Mouse (Mus musculus): ENCODE data around the gene Gm13277. TPM values are rescaled to one million over a fixed set of nuclear protein-coding genes. Genes with fewer than 3 reads are reported as not detected.
"Not testable (repeated sequence)": the region's sequence is repeated elsewhere in the genome, so short reads cannot be mapped to it uniquely, and the experiment has no call there.

Gm13277 gene
- polyA plus RNA-seq, 1 experiment: not detected

DNA sequence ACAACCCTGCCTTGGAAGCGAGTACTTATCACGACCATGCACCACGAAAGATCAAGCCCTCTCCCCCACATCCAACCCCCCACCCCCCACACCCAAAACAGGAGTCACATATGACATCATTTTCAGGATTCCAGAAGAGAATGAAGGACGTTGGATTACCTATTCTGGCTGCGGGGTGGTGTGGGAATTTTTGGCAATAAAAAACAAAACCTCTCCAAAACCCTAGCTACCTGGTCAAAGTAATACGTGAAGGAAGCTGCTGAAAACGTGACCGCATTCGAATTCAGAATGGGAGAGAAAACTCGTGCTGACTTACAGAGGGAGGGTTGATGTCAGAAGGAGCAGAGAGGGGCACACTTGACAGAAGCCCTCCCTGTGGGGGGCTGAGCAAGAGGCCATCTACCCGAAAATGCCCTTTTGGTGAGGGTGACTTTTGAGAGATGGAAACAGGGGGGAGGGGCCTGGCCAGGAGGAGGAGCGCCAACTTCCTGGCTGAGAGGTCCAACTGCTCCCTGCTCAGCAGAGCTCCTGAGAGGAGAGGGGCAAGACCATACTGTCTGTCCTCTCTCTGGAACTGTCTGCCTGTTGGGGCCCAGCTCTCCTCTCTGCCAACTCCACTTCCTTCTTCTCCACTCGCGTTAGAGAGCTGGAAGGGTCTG, 28.7 kb upstream of the Gm13277 start, which contains the start of gene Gm13283:
TSS of gene Gm13283 (plus strand) at position 510 of the 659 bp plus-strand sequence.
- peak within 1 kb of the TSS; percentile 27; the same call in 1 of the 2 replicates for H3K4me3 ChIP-seq (ENCODE audit: insufficient read depth, low read length)
- H3K4me1 ChIP-seq (ENCODE audit: control insufficient read depth, insufficient read depth, low read length): not testable (repeated sequence)
- 0 out of 2 replicates have a peak, but pooled peaks have one; percentile 17 for TF ChIP-seq POLR2A (IDR thresholded peaks at IDR 0.05; ENCODE audit: low read depth, low read length)
- peak within 1 kb of the TSS; percentile 73; the same call in 1 of the 2 replicates for H3K27ac ChIP-seq (ENCODE audit: insufficient read depth, low read length)

GRCm38 (mm10) chr4:88760431-88760830, 28.0 kb upstream of the Gm13277 start:
- TF ChIP-seq POLR2A (IDR thresholded peaks at IDR 0.05; ENCODE audit: low read depth, low read length): peak; percentile 77
- TF ChIP-seq CTCF (IDR thresholded peaks at IDR 0.05; ENCODE audit: borderline replicate concordance, insufficient read depth, low read length): 0 out of 2 replicates have a peak, but pooled peaks have one; percentile 46
- Histone ChIP-seq H3K4me3 (ENCODE audit: insufficient read depth, low read length) (peak overlapping the region; percentile 27; the same call in 1 of the 2 replicates), H3K27ac (ENCODE audit: insufficient read depth, low read length) (peak overlapping the region; percentile 73; the same call in 1 of the 2 replicates)
- not testable (repeated sequence) for H3K4me1 ChIP-seq (ENCODE audit: control insufficient read depth, insufficient read depth, low read length)

- H3K4me3 ChIP-seq (ENCODE audit: insufficient read depth, low read length); H3K4me1 ChIP-seq (ENCODE audit: control insufficient read depth, insufficient read depth, low read length); H3K27ac ChIP-seq (ENCODE audit: insufficient read depth, low read length): not testable (repeated sequence)
Observed at GRCm38 (mm10) chr4:88761776-88762175, 26.7 kb upstream of the Gm13277 start.

- H3K4me1 ChIP-seq (ENCODE audit: control insufficient read depth, insufficient read depth, low read length); H3K27ac ChIP-seq (ENCODE audit: insufficient read depth, low read length); H3K4me3 ChIP-seq (ENCODE audit: insufficient read depth, low read length): not testable (repeated sequence)
Observed at GRCm38 (mm10) chr4:88762341-88762740, 26.1 kb upstream of the Gm13277 start.

- TF ChIP-seq CTCF (IDR thresholded peaks at IDR 0.05; ENCODE audit: borderline replicate concordance, insufficient read depth, low read length): 0 out of 2 replicates have a peak, but pooled peaks have one; percentile 7
- peak; percentile 65 for TF ChIP-seq POLR2A (IDR thresholded peaks at IDR 0.05; ENCODE audit: low read depth, low read length)
- H3K27ac ChIP-seq (ENCODE audit: insufficient read depth, low read length): peak overlapping the region; percentile 58; the same call in 1 of the 2 replicates
- H3K4me3 ChIP-seq (ENCODE audit: insufficient read depth, low read length): peak overlapping the region; percentile 19; the same call in 1 of the 2 replicates
- H3K4me1 ChIP-seq (ENCODE audit: control insufficient read depth, insufficient read depth, low read length): not testable (repeated sequence)
Observed at GRCm38 (mm10) chr4:88763384-88764018, 24.9 kb upstream of the Gm13277 start.

DNA sequence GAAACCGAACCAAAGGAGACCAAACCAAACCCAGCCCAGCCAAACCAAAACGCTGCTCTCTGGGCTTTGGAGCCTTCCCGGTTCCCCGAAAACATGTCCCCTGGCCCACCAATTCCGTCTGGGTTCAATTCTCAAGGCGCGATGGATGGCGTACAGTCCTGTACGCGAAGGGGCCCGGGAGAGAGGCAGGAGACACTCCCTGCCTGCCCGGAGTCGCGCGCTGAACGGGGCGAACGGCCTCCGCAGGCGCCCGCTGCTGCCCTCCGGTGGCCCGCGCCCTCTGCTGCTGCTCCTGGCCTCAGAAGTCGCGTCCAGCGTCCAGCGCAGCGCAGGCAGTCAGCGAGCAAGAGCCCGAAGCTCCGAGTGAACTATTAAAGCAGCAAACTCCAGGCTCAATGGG, 14.9 kb upstream of the Gm13277 start, which contains the start of gene Gm13290:
TSS of gene Gm13290 (plus strand) at position 301 of the 400 bp plus-strand sequence.
- not testable (repeated sequence) for H3K4me1 ChIP-seq (ENCODE audit: control insufficient read depth, insufficient read depth, low read length); H3K4me3 ChIP-seq (ENCODE audit: insufficient read depth, low read length); H3K27ac ChIP-seq (ENCODE audit: insufficient read depth, low read length)

DNA sequence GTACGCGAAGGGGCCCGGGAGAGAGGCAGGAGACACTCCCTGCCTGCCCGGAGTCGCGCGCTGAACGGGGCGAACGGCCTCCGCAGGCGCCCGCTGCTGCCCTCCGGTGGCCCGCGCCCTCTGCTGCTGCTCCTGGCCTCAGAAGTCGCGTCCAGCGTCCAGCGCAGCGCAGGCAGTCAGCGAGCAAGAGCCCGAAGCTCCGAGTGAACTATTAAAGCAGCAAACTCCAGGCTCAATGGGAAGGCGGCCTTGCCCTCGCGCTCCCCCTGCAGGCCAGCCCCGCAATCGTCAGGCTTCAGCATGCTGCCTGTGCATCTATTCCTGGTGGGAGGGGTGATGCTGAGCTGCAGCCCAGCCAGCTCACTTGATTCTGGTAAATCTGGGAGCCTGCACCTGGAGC, 11.8 kb upstream of the Gm13277 start, which contains the start of gene Gm13289:
TSS of gene Gm13289 (plus strand) at position 301 of the 400 bp plus-strand sequence.
- H3K4me1 ChIP-seq (ENCODE audit: control insufficient read depth, insufficient read depth, low read length); H3K4me3 ChIP-seq (ENCODE audit: insufficient read depth, low read length); H3K27ac ChIP-seq (ENCODE audit: insufficient read depth, low read length): not testable (repeated sequence)

- H3K27ac ChIP-seq (ENCODE audit: insufficient read depth, low read length); H3K4me1 ChIP-seq (ENCODE audit: control insufficient read depth, insufficient read depth, low read length); H3K4me3 ChIP-seq (ENCODE audit: insufficient read depth, low read length): not testable (repeated sequence)
Observed at GRCm38 (mm10) chr4:88779550-88779949, 8.9 kb upstream of the Gm13277 start, which contains the start of gene Gm13272. Gene Gm13272, plus strand, starts transcription at chr4:88779850.

DNA sequence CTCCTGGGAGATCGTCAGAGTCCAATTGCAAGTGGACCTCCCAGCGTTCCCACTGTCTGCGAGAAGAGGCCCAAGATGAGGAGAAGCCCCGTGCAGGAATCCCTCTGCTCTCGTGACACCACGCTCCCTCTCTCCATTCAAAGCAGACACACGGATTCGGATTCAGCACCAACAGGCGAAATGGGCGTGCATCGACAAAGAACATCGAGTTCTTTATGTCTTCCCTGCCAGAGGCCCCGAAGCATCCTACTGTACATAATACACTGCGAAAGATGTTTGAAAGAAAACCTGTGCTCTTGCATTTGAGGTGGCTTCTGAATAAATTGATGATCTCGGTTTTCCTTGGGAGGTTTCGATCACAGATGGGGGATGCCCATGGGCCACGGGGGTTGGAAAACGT, 8.1 kb upstream of the Gm13277 start:
- not testable (repeated sequence) for H3K4me3 ChIP-seq (ENCODE audit: insufficient read depth, low read length); H3K27ac ChIP-seq (ENCODE audit: insufficient read depth, low read length); H3K4me1 ChIP-seq (ENCODE audit: control insufficient read depth, insufficient read depth, low read length)

- H3K4me3 ChIP-seq (ENCODE audit: insufficient read depth, low read length): peak within 1 kb of the TSS; percentile 35; the same call in 1 of the 2 replicates
- H3K4me1 ChIP-seq (ENCODE audit: control insufficient read depth, insufficient read depth, low read length): not testable (repeated sequence)
- peak within 1 kb of the TSS; percentile 92 for H3K27ac ChIP-seq (ENCODE audit: insufficient read depth, low read length)
Observed at GRCm38 (mm10) chr4:88781831-88782230, 6.6 kb upstream of the Gm13277 start, which contains the start of gene Ifnz. Gene Ifnz, plus strand, starts transcription at chr4:88782131.

DNA sequence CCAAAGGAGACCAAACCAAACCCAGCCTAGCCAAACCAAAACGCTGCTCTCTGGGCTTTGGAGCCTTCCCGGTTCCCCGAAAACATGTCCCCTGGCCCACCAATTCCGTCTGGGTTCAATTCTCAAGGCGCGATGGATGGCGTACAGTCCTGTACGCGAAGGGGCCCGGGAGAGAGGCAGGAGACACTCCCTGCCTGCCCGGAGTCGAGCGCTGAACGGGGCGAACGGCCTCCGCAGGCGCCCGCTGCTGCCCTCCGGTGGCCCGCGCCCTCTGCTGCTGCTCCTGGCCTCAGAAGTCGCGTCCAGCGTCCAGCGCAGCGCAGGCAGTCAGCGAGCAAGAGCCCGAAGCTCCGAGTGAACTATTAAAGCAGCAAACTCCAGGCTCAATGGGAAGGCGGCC, 6.1 kb upstream of the Gm13277 start:
- Histone ChIP-seq H3K4me3 (ENCODE audit: insufficient read depth, low read length) (peak overlapping the region; percentile 35; the same call in 1 of the 2 replicates), H3K27ac (ENCODE audit: insufficient read depth, low read length) (peak overlapping the region; percentile 92)
- not testable (repeated sequence) for H3K4me1 ChIP-seq (ENCODE audit: control insufficient read depth, insufficient read depth, low read length)

DNA sequence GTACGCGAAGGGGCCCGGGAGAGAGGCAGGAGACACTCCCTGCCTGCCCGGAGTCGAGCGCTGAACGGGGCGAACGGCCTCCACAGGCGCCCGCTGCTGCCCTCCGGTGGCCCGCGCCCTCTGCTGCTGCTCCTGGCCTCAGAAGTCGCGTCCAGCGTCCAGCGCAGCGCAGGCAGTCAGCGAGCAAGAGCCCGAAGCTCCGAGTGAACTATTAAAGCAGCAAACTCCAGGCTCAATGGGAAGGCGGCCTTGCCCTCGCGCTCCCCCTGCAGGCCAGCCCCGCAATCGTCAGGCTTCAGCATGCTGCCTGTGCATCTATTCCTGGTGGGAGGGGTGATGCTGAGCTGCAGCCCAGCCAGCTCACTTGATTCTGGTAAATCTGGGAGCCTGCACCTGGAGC, 3.0 kb upstream of the Gm13277 start, which contains the start of gene Gm13276:
TSS of gene Gm13276 (plus strand) at position 301 of the 400 bp plus-strand sequence.
- H3K4me3 ChIP-seq (ENCODE audit: insufficient read depth, low read length); H3K4me1 ChIP-seq (ENCODE audit: control insufficient read depth, insufficient read depth, low read length); H3K27ac ChIP-seq (ENCODE audit: insufficient read depth, low read length): not testable (repeated sequence)

DNA sequence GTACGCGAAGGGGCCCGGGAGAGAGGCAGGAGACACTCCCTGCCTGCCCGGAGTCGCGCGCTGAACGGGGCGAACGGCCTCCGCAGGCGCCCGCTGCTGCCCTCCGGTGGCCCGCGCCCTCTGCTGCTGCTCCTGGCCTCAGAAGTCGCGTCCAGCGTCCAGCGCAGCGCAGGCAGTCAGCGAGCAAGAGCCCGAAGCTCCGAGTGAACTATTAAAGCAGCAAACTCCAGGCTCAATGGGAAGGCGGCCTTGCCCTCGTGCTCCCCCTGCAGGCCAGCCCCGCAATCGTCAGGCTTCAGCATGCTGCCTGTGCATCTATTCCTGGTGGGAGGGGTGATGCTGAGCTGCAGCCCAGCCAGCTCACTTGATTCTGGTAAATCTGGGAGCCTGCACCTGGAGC, 2.8 kb downstream of the Gm13277 start, which contains the start of gene Gm13278:
TSS of gene Gm13278 (plus strand) at position 301 of the 400 bp plus-strand sequence.
- H3K27ac ChIP-seq (ENCODE audit: insufficient read depth, low read length); H3K4me3 ChIP-seq (ENCODE audit: insufficient read depth, low read length); H3K4me1 ChIP-seq (ENCODE audit: control insufficient read depth, insufficient read depth, low read length): not testable (repeated sequence)

- not testable (repeated sequence) for H3K4me3 ChIP-seq (ENCODE audit: insufficient read depth, low read length); H3K27ac ChIP-seq (ENCODE audit: insufficient read depth, low read length); H3K4me1 ChIP-seq (ENCODE audit: control insufficient read depth, insufficient read depth, low read length)
Observed at GRCm38 (mm10) chr4:88793936-88794675, 5.7 kb downstream of the Gm13277 start, which contains the start of gene Gm13275. Gene Gm13275, plus strand, starts transcription at chr4:88794487.
